Mouse (Mus musculus): Measurements from ENCODE around the gene Ttc24.

- TF ChIP-seq CTCF (IDR thresholded peaks at IDR 0.05; ENCODE audit: low read depth) (no peak), EP300 (IDR thresholded peaks at IDR 0.05; ENCODE audit: low read depth) (no peak)
Measured at GRCm38 (mm10) chr3:88033506-88033905, 44.6 kb downstream of the Ttc24 start.

Data from liver, embryonic 14.5 days (tissue).